Mouse (Mus musculus): Measurements from ENCODE around the gene Fam124a. TPM values are rescaled to one million over a fixed set of nuclear protein-coding genes. Genes with fewer than 3 reads are reported as not detected.

The Fam124a gene
- polyA plus RNA-seq, 1 experiment from 2014 or later = 0.36 TPM

- no peak for ATAC-seq (ENCODE audit: insufficient number of reproducible peaks, low FRiP score, low TSS enrichment, low read depth)
Measured at GRCm38 (mm10) chr14:62546296-62546695, 9.2 kb upstream of the Fam124a start.

DNA sequence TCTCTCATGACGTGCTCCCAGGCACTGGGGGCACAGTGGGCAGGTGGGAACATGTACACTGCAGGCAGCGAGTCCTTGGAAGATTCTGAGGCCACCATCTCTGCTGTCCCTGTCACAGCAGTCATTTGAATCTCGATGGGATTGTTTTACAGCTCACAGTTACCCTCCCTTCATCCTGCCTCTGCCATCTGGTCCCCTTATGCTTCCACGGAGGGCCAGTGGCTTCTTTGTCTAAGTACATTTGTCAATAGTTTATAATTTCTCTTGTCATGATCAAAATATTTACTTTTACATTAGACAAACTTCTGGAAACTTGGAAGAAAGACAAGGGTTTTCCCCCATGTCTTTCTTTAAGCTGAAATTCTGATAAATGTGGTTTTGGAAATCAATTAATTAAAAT, 8.8 kb upstream of the Fam124a start:
- H3K4me1 ChIP-seq (ENCODE audit: control insufficient read depth, insufficient read depth, low read length) = no peaks in the 10 kb centered on the region
- DNase-seq (ENCODE audit: low spot score) (no peak), ATAC-seq (ENCODE audit: insufficient number of reproducible peaks, low FRiP score, low TSS enrichment, low read depth) (no peak)
- no peaks in the 10 kb centered on the region for H3K9me3 ChIP-seq (ENCODE audit: control insufficient read depth, low read length)
- no peaks in the 10 kb centered on the region for H3K27me3 ChIP-seq (ENCODE audit: control insufficient read depth, insufficient read depth, low read length)
- no peak overlapping the region for H3K4me2 ChIP-seq (ENCODE audit: low read depth, severe bottlenecking)
- no peak overlapping the region for H3K27ac ChIP-seq (replicated peaks; ENCODE audit: low read depth, low read length)
- no peak overlapping the region for H3K9ac ChIP-seq (ENCODE audit: low read length)
- H3K4me3 ChIP-seq (ENCODE audit: low read depth, low read length) = no peak overlapping the region
- WGBS = 51% methylated on average over 4 of the region's 4 CpGs
- no peaks in the 10 kb centered on the region for H3K36me3 ChIP-seq (ENCODE audit: control insufficient read depth, insufficient read depth, low read length)

More at GRCm38 (mm10) chr14:62546296-62546695, 9.2 kb upstream of the Fam124a start:
- no peak overlapping the region for H3K27ac ChIP-seq (replicated peaks; ENCODE audit: low read depth, low read length)
- H3K4me1 ChIP-seq (ENCODE audit: control insufficient read depth, insufficient read depth, low read length) = no peaks in the 10 kb centered on the region
- H3K4me2 ChIP-seq (ENCODE audit: low read depth, severe bottlenecking) = no peak overlapping the region
- no peaks in the 10 kb centered on the region for H3K36me3 ChIP-seq (ENCODE audit: control insufficient read depth, insufficient read depth, low read length)
- DNase-seq (ENCODE audit: low spot score) = no peak
- H3K9ac ChIP-seq (ENCODE audit: low read length) = no peak overlapping the region
- no peaks in the 10 kb centered on the region for H3K27me3 ChIP-seq (ENCODE audit: control insufficient read depth, insufficient read depth, low read length)
- WGBS = 90% methylated on average over 6 of the region's 6 CpGs
- H3K9me3 ChIP-seq (ENCODE audit: control insufficient read depth, low read length) = no peaks in the 10 kb centered on the region
- no peak overlapping the region for H3K4me3 ChIP-seq (ENCODE audit: low read depth, low read length)

DNA sequence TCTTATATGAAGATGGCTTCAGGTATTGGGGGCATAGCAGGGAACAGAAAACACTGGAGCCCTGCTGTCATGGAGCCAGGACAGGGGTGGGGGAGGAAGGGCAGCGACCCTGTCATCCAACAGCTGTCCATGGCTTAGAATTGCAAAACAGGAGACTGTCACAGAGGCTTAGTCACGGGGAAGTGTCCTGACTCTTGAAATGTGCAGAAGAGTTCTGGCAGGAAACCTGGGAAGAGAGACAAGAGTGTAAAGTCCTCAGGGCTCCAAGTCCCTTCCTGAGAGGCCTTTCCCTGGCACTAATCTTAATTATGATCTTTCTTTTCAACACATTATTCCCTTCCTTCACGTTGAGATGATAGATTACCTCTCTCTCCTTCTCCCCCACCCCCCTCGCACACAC, 5.4 kb upstream of the Fam124a start:
- no peaks in the 10 kb centered on the region for H3K36me3 ChIP-seq (ENCODE audit: control insufficient read depth, insufficient read depth, low read length)
- no peak overlapping the region for H3K4me2 ChIP-seq (ENCODE audit: low read depth, severe bottlenecking)
- 48% methylated on average over 4 of the region's 4 CpGs for WGBS
- no peak overlapping the region for H3K9ac ChIP-seq (ENCODE audit: low read length)
- ATAC-seq (ENCODE audit: insufficient number of reproducible peaks, low FRiP score, low TSS enrichment, low read depth) (no peak), DNase-seq (ENCODE audit: low spot score) (no peak)
- peaks cover 3% of the 10 kb centered on the region; the same call in 1 of the 2 replicates for H3K27me3 ChIP-seq (ENCODE audit: control insufficient read depth, insufficient read depth, low read length)
- H3K4me3 ChIP-seq (ENCODE audit: low read depth, low read length) = no peak overlapping the region
- no peaks in the 10 kb centered on the region for H3K9me3 ChIP-seq (ENCODE audit: control insufficient read depth, low read length)
- no peak overlapping the region for H3K27ac ChIP-seq (replicated peaks; ENCODE audit: low read depth, low read length)
- H3K4me1 ChIP-seq (ENCODE audit: control insufficient read depth, insufficient read depth, low read length) = no peaks in the 10 kb centered on the region

DNA sequence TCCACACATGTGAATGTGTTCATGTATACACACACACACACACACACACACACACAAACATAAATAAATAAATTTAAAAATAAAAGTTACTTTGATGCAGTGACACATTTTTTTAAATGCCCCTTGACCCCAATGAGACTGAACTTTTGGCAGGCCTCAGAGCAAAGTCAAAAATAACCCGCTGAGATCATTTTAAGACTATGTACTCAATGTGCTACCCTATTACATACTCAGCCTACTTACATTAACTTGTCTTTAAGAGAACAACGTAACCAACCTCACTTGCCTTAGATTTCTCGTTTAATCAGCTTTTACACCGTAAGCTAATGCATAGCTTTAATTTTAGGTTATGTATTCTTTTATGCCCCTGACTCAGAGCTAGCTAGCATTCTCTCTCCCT, 2.8 kb upstream of the Fam124a start:
- H3K27ac ChIP-seq (replicated peaks; ENCODE audit: low read depth, low read length) = no peak overlapping the region
- no peak for DNase-seq (ENCODE audit: low spot score)
- no peaks in the 10 kb centered on the region for H3K36me3 ChIP-seq (ENCODE audit: control insufficient read depth, insufficient read depth, low read length)

GRCm38 (mm10) chr14:62553786-62554185, 1.8 kb upstream of the Fam124a start:
- no peak overlapping the region for H3K27ac ChIP-seq (replicated peaks; ENCODE audit: low read depth, low read length)
- ATAC-seq (ENCODE audit: insufficient number of reproducible peaks, low FRiP score, low TSS enrichment, low read depth) (no peak), DNase-seq (ENCODE audit: low spot score) (no peak)
- no peaks in the 10 kb centered on the region for H3K9me3 ChIP-seq (ENCODE audit: control insufficient read depth, low read length)
- peaks cover 5% of the 10 kb centered on the region; the same call in 1 of the 2 replicates for H3K4me1 ChIP-seq (ENCODE audit: control insufficient read depth, insufficient read depth, low read length)
- 82% methylated on average over 5 of the region's 5 CpGs for WGBS
- H3K4me2 ChIP-seq (ENCODE audit: low read depth, severe bottlenecking) = no peak overlapping the region
- no peaks in the 10 kb centered on the region for H3K36me3 ChIP-seq (ENCODE audit: control insufficient read depth, insufficient read depth, low read length)
- H3K4me3 ChIP-seq (ENCODE audit: low read depth, low read length) = no peak overlapping the region
- H3K27me3 ChIP-seq (ENCODE audit: control insufficient read depth, insufficient read depth, low read length) = peaks cover 20% of the 10 kb centered on the region
- H3K9ac ChIP-seq (ENCODE audit: low read length) = no peak overlapping the region

More for the DNA sequence above, 2.8 kb upstream of the Fam124a start:
- Histone ChIP-seq H3K27me3 (ENCODE audit: control insufficient read depth, insufficient read depth, low read length) (peaks cover 20% of the 10 kb centered on the region), H3K9me3 (ENCODE audit: control insufficient read depth, low read length) (no peaks in the 10 kb centered on the region), H3K4me2 (ENCODE audit: low read depth, severe bottlenecking) (no peak overlapping the region), H3K9ac (ENCODE audit: low read length) (no peak overlapping the region), H3K4me1 (ENCODE audit: control insufficient read depth, insufficient read depth, low read length) (peaks cover 5% of the 10 kb centered on the region; the same call in 1 of the 2 replicates), H3K4me3 (ENCODE audit: low read depth, low read length) (no peak overlapping the region)
- WGBS = 90% methylated on average over 4 of the region's 4 CpGs
- no peak for ATAC-seq (ENCODE audit: insufficient number of reproducible peaks, low FRiP score, low TSS enrichment, low read depth)

- H3K4me1 ChIP-seq (ENCODE audit: control insufficient read depth, insufficient read depth, low read length) = peaks cover 5% of the 10 kb centered on the region; the same call in 1 of the 2 replicates
- no peak for DNase-seq (ENCODE audit: low spot score)
- H3K9ac ChIP-seq (ENCODE audit: low read length) = peak overlapping the region; percentile 60
- H3K27ac ChIP-seq (replicated peaks; ENCODE audit: low read depth, low read length) = no peak overlapping the region
- no peaks in the 10 kb centered on the region for H3K36me3 ChIP-seq (ENCODE audit: control insufficient read depth, insufficient read depth, low read length)
- ATAC-seq (ENCODE audit: insufficient number of reproducible peaks, low FRiP score, low TSS enrichment, low read depth) = peak; percentile 47; the same call in 1 of the 2 replicates
- H3K27me3 ChIP-seq (ENCODE audit: control insufficient read depth, insufficient read depth, low read length) = peaks cover 20% of the 10 kb centered on the region
- H3K4me3 ChIP-seq (ENCODE audit: low read depth, low read length) = peak overlapping the region; percentile 53
- WGBS = 14% methylated on average over 33 of the region's 38 CpGs
- H3K9me3 ChIP-seq (ENCODE audit: control insufficient read depth, low read length) = no peaks in the 10 kb centered on the region
- peak overlapping the region; percentile 96 for H3K4me2 ChIP-seq (ENCODE audit: low read depth, severe bottlenecking)
Measured at GRCm38 (mm10) chr14:62555840-62556810, 588 bp downstream of the Fam124a start.

- no peak for ATAC-seq (ENCODE audit: insufficient number of reproducible peaks, low FRiP score, low TSS enrichment, low read depth)
- Histone ChIP-seq H3K4me2 (ENCODE audit: low read depth, severe bottlenecking) (no peak overlapping the region), H3K36me3 (ENCODE audit: control insufficient read depth, insufficient read depth, low read length) (no peaks in the 10 kb centered on the region), H3K9me3 (ENCODE audit: control insufficient read depth, low read length) (no peaks in the 10 kb centered on the region), H3K27me3 (ENCODE audit: control insufficient read depth, insufficient read depth, low read length) (peaks cover 20% of the 10 kb centered on the region), H3K4me3 (ENCODE audit: low read depth, low read length) (no peak overlapping the region), H3K4me1 (ENCODE audit: control insufficient read depth, insufficient read depth, low read length) (peaks cover 5% of the 10 kb centered on the region; the same call in 1 of the 2 replicates), H3K27ac (replicated peaks; ENCODE audit: low read depth, low read length) (no peak overlapping the region), H3K9ac (ENCODE audit: low read length) (no peak overlapping the region)
- no peak for DNase-seq (ENCODE audit: low spot score)
- 80% methylated on average over 3 of the region's 3 CpGs for WGBS
Measured at GRCm38 (mm10) chr14:62557111-62557510, 1.6 kb downstream of the Fam124a start.

- DNase-seq (ENCODE audit: low spot score) = no peak
- no peak overlapping the region for H3K9ac ChIP-seq (ENCODE audit: low read length)
- 64% methylated on average over 17 of the region's 17 CpGs for WGBS
Measured at GRCm38 (mm10) chr14:62561875-62562748, 6.6 kb downstream of the Fam124a start.

More at GRCm38 (mm10) chr14:62561875-62562748, 6.6 kb downstream of the Fam124a start:
- no peaks in the 10 kb centered on the region for H3K9me3 ChIP-seq (ENCODE audit: control insufficient read depth, low read length)
- H3K27ac ChIP-seq (replicated peaks; ENCODE audit: low read depth, low read length) = no peak overlapping the region
- H3K4me1 ChIP-seq (ENCODE audit: control insufficient read depth, insufficient read depth, low read length) = no peaks in the 10 kb centered on the region
- H3K36me3 ChIP-seq (ENCODE audit: control insufficient read depth, insufficient read depth, low read length) = no peaks in the 10 kb centered on the region
- no peak for ATAC-seq (ENCODE audit: insufficient number of reproducible peaks, low FRiP score, low TSS enrichment, low read depth)
- H3K4me3 ChIP-seq (ENCODE audit: low read depth, low read length) = no peak overlapping the region
- H3K4me2 ChIP-seq (ENCODE audit: low read depth, severe bottlenecking) = no peak overlapping the region
- peaks cover 3% of the 10 kb centered on the region for H3K27me3 ChIP-seq (ENCODE audit: control insufficient read depth, insufficient read depth, low read length)
